Mouse (Mus musculus): ENCODE measurements around the gene Hesx1.
A peak's percentile ranks its signal among the peaks of the same experiment; 100 is the strongest.
"Not testable (repeated sequence)": the region's sequence is repeated elsewhere in the genome, so short reads cannot be mapped to it uniquely, and the experiment has no call there.

Hesx1 gene

DNA sequence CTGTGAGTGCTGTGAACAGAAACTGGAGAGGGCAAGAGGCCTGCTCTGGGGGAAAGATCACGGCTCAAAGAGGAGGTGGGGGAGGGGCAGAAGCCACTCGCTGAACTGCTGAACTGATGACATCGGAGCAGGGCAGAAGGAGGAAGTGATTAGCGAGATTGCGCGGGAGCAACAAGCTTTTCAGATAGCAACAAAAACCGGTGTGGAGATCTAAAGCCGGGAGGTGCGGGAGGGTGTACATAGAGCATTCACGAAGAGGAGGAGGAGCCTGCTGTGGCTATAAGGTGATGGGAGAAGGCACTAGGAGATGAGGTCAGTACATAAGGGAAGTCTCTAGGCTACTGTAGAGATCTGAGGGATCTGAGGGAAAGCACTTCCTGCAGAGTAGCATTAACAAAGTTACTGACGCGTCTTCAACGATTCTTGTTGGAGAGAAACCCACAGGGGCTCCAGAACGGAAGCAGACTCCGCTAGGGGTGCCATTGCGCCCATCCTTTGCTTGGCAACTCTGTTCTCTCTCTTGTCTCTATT is at the start of gene Hesx1:
Hesx1 (plus strand) TSS at position 206 of the 531 bp plus-strand sequence.
- DNase-seq = peak; percentile 77

DNA sequence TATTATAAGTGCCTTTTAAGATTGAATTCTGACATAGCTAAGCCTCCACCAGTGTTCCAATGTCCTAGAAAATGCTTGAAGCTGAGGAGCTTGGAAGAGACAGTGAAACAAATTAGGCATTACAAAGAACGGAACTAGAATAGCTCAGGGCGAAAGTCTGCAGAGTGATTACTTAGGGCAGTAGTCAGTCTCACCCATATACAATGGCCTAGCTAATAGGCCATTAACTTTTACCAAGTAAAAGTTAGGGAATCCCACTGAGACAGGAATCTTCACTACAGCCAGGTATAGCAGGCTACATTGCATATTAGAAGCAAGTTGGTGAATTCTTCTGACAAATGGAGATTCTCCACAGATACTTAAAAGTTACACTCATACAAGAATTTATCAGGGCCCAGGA is 38.1 kb upstream of the Hesx1 start:
- DNase-seq = not testable (repeated sequence)

DNA sequence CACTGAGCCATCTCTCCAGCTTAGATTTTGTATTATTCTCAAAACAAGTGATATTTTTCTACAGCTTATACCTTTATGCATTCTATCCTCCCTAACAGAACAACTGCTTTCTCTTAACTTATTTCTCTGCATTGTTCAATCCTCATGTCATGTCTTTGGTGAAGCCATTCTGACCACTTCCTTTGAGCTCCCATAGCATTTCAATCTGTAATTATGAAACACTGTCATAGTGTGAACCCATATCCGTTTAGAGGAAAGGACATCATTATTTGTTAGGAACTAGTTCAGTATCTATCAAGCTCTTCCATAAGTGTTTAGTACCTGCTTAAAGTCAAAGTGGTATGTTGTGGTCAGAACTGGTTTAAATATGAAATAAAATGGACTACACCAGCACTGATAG is 33.7 kb upstream of the Hesx1 start:
- no peak for DNase-seq

DNA sequence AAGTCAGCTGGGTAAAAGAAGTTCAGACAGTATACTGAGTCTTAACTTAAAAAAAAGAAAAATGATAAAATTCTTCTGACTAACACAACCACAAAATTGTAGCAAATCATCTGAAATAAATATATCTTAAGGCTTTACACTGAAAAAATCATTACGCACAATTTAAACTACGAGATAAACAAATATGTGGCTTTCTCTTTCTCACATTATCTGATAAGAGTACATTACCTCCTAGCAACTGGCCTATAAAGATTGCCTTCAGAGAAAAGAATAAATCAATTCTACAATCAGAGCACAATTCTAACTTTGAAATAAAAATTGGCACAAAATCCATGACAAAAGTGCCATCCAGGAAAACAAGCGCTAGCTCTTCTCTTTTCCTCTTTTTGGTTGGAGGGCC is 25.1 kb upstream of the Hesx1 start:
- no peak for DNase-seq

GRCm38 (mm10) chr14:26969856-26970407 is 24.3 kb upstream of the Hesx1 start:
- peak; percentile 62 to 68 for DNase-seq

DNA sequence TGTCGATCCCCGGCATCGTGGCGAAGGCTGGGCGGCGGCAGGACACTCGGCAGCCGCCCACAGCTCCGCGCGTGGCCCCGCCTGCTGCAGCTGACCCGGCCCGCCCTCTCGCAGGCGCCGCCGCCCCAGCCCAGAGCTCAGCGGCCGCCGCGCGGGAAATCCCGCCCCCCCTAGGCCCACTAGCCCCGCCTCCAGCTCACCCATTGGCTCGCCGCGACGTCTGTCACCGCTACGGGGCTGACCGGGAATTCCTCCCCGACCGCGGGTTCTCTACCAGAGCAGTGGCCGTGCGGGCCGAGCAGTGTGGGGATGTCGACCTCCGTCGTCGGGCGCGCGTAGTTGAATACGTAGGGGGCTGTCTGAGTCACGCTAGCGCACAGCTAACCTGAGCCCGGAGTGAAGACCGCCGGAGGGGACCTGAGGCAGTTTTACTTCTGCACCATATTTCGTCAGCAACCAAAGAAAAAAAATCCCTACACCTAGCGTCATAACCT is 23.7 kb upstream of the Hesx1 start:
- peak; percentile 95 to 98 for DNase-seq

DNA sequence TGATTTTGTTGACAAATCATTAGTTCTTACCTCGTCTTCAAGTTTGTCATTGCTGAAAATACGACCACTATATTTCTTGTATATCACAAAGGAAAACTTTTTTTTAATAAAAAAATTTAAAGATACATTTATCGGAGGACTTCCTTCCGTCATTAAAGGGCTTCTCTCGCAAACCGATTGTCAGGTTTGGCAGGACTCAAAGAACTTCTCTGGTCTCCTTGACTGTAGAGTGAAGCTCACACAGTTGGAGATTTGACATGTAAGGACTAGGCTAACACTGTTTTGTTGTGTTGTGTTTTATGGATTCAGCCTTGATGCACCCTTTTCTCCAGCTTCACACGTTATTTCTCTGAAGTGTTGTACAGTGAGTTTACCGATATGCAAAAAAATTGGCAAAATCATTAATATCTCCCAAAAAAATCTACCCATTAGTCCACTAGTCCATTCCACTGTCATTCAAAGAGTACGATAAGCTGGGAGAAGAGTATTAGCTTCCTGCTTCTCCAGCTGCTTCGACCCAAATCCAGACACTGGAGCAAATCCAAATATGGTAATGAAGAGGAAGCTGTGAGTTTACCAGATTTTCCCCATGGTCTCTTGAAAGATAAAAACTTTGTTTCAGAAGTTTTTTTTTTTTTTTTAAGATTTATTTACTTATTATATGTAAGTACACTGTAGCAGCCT is 23.0 kb upstream of the Hesx1 start, which contains the start of gene Appl1:
Appl1 (minus strand) TSS at position 127 of the 684 bp plus-strand sequence.
- no peak for DNase-seq

- DNase-seq = no peak
These were observed 21.1 kb upstream of the Hesx1 start for GRCm38 (mm10) chr14:26973089-26973488.

DNA sequence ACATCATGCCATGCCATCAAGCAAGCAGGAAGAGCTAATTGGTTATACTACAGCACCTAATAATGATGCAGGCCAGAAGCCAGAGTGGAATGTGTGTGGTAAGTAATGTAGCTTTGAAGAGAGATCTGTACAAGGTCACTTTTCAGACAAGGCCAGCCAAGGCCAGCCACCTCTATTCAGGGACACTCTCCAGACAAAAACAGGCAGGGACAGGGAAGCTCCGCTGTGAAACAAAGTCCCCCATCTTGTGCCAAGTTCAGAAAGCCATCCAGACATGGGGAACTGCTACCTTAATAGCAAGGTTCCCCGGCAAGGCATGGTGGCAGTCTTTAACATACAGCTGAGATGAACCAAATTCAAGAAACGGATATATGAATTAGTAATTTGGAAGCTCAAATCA is 18.7 kb upstream of the Hesx1 start:
- DNase-seq = no peak

- no peak for DNase-seq
These were observed 18.0 kb upstream of the Hesx1 start for GRCm38 (mm10) chr14:26976212-26976611.

DNA sequence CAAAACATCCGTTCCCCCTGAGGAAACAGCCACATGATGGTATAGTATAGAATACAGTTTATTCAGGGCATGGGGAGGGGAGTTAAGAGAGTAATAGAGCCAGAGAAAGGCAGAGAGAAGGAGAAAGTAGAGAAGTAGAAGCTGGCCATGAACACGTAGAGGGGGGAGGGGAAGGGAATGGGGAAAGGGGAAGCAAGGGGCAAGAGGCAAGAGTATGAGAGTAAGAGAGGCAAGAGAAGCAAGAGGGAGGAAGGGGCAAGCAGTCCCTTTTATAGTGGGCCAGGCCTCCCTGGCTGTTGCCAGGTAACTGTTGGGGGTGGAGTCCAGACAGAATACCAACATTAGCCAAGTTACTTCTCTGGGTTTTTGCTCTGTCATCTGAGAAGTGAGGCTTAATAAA is 16.7 kb upstream of the Hesx1 start:
- no peak for DNase-seq

DNA sequence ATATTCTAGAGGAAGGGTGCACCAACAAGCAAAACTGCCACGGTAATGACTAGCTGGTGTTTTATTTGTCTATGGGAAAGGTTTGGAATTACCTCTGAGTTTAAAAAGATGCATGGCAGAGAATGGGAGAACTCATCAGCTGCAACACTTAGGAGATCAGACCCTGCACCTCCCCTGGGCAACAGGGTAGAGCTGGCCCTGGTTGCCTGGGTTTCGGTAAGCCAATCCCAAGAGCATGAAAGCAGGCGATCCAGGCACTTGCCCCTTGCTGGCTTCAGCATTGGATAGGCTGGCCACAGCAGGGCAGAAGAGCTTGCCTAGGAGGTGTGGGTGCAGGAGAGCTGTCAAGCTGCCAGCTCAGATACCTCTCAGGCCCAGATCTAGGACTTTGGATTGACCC is 14.4 kb upstream of the Hesx1 start:
- no peak for DNase-seq

GRCm38 (mm10) chr14:26981021-26981420 is 13.2 kb upstream of the Hesx1 start:
- no peak for DNase-seq

DNA sequence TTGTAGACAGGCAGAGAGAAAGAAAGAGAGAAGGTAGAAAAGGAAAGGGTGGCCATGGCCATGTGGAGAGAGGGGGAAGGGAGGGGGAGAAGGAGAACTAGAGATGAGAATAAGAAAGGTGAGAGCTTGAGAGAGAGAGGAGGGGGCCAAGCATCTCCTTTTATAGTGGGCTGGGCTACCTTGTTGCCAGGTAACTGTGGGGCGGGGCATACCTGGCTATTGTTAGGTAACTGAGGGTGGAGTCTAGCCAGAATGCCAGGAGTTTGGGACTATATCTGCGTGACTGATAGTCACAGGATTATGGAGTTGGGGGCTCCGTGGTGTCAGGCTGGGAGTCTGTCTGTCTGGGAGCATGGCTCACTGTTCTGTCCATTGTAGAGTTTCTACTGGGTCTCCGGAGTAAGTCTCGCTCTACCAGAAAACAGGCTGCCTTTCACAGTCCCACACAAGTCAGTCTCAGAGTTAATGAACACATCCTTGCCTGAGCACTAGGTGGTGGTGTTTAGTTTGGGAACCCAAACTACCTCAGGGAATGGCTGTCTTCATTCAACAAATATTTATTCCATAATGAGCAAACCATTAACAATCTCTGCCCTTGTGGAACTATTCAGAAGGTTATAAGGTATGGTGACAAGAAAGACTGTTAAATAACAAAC is 12.6 kb upstream of the Hesx1 start:
- no peak for DNase-seq

- DNase-seq = no peak
These were observed 12.1 kb upstream of the Hesx1 start for GRCm38 (mm10) chr14:26982150-26982530.

DNA sequence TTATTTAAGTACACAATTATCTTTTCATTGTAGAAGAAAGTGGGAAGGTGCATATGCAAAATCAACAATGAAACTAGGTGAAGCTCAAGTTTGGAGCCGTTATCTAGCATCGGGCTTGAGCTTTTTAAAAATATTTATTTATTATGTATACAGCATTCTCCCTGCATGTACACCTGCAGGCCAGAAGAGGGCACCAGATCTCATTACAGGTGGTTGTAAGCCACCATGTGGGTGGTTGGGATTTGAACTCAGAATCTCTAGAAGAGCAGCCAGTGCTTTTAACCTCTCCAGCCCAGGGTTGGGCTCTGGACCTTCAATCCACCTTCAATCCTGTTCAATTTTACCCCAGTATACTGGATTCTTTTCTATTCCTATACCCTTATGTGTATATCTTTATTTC is 5.5 kb upstream of the Hesx1 start:
- DNase-seq = peak in 1 of 2 experiments; percentile 15

DNA sequence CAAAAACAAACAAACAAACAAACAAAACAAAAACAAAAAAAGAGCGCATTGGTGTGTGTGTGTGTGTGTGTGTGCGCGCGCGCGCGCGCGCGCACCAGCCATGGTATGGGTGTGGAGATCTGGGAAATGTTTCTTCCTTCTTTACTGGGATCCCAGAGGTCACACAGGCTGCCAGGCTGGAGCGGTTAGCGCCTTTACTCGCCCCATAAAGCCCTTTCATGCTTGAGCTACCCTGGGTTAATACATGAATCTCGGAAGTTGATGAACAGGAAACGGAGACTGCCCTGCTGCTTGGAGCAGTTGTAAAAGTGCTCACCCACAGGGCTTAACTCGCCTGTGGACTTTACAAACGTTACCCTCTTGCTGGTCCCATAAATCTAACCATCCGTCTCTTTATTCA is 2.6 kb upstream of the Hesx1 start:
- DNase-seq = no peak

- no peak for DNase-seq
These were observed 789 bp upstream of the Hesx1 start for GRCm38 (mm10) chr14:26993427-26993826.

- DNase-seq = no peak
These were observed 2.0 kb downstream of the Hesx1 start for GRCm38 (mm10) chr14:26996257-26996656.

DNA sequence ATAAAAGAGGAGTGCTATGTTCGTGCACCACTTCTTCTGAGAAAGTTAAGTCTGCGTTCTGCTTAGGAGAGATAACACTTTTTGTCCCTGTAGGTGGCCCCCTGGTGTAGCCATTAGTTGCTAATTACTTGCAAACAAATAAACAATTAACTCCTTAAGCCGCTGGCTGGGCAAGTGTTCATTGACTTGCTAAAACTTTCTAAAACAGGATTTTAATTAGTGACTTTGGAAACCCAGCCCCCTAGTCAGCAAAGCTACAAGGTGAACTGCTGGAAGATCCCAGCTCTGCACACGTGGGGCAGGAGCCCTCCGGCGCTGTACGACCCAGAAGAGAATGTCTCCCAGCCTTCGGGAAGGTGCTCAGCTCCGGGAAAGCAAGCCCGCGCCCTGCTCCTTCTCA is 6.2 kb downstream of the Hesx1 start:
- no peak for DNase-seq

- no peak for DNase-seq
These were observed 10.7 kb downstream of the Hesx1 start for GRCm38 (mm10) chr14:27004906-27005305.

DNA sequence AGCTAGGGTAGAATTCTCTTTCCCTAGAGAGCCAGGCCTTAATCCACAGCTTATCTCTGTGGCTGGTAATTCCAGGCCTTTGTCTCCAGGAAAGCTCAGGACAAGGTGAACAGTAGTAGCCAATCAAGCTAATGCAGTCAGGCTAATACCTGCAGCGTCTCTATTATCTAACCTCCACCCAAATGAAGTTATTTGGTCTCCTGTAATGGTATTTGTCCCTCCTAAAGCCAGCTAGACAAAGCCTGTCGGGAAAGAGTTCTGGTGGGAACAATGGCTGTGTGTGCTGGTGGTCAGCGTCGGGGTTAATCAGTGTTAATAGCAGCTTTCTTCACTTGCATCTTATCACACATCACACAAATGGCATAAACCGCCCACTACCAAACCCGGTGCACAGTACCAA is 11.7 kb downstream of the Hesx1 start:
- DNase-seq = no peak

DNA sequence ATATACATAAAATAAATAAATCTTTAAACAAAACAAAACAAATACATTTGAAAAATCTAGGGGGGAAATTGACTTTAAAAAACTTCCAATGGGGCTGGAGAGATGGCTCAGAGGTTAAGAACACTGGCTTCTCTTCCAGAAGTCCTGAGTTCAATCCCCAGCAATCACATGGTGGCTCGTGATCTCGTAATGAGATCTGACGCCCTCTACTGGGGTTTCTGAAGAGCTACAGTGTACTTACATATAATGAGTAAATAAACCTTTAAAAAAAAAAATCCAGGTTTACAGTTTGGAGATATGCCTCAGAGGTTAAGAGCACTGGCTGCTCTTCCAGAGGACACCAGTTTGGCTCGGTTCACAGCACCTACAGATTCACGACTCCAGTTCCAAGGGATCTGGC is 17.3 kb downstream of the Hesx1 start:
- no peak for DNase-seq

- DNase-seq = no peak
These were observed 19.4 kb downstream of the Hesx1 start for GRCm38 (mm10) chr14:27013658-27014057.
